Mouse (Mus musculus) myocyte (in vitro differentiated cells): ENCODE data around the gene 1700013G24Rik.

ENCODE experiments used
- E2F4 ChIP-seq: IDR thresholded peaks from one replicate; pipeline ENCODE4 v1.6.1; 2011; ENCODE audit warnings: mild to moderate bottlenecking, control low read depth, moderate library complexity; ENCODE audit not compliant: insufficient read depth
- POLR2A ChIP-seq: IDR thresholded peaks from one replicate; pipeline ENCODE4 v1.6.1; 2011; ENCODE audit warnings: low read depth, mild to moderate bottlenecking, control low read depth, moderate library complexity; ENCODE audit not compliant: insufficient read length
- POLR2AphosphoS2 ChIP-seq: IDR thresholded peaks from one replicate; pipeline ENCODE4 v1.6.1; 2011; ENCODE audit warnings: low read depth, control low read depth; ENCODE audit not compliant: insufficient read length
- REST ChIP-seq: IDR thresholded peaks from one replicate; pipeline ENCODE4 v1.6.1; 2011; ENCODE audit warnings: mild to moderate bottlenecking, control low read depth, moderate library complexity; ENCODE audit not compliant: insufficient read depth, insufficient read length
- SRF ChIP-seq: IDR thresholded peaks from one replicate; pipeline ENCODE4 v1.6.1; 2011; ENCODE audit warnings: low read depth; ENCODE audit not compliant: control insufficient read depth, insufficient read length
- TCF12 ChIP-seq: IDR thresholded peaks from one replicate; pipeline ENCODE4 v1.6.1; 2011; ENCODE audit warnings: mild to moderate bottlenecking, control low read depth; ENCODE audit not compliant: poor library complexity, insufficient read depth, severe bottlenecking
- TCF3 ChIP-seq: IDR thresholded peaks from one replicate; pipeline ENCODE4 v1.6.1; 2011; ENCODE audit warnings: low read depth, control low read depth; ENCODE audit not compliant: insufficient read length
- USF1 ChIP-seq: IDR thresholded peaks from one replicate; pipeline ENCODE4 v1.6.1; 2011; ENCODE audit warnings: low read depth, mild to moderate bottlenecking, control low read depth, moderate library complexity

- TF ChIP-seq SRF (no peak), POLR2A (no peak), TCF12 (no peak), POLR2AphosphoS2 (no peak), REST (no peak), E2F4 (no peak), TCF3 (no peak), USF1 (no peak)
Measured at GRCm38 (mm10) chr4:137481381-137482030, 28.4 kb downstream of the 1700013G24Rik start.
